Comparison of ENCODE assay signal across 11 mouse cellular contexts in the genomic region with DNA sequence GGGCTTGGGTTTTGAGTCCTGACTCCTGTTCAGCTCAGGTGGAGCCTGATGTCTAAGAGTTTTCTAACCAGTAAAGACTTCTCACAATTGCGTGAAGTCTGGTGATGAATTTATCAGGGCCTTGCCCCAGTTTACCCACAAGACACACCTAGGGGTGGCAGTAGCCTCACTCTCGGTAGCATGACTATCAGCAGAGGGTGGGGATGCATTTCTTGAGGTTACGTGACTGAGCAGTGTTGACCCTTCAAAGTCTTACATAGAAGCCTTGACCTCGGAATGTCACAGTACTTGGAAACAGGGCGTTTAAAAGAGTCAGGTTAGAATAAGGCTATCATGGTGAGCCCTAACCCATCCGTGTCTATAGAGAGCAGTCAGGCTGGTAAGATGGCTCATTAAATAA.
"Had no signal": no experiment of that assay in that cellular context is flagged by ENCODE, and none has a peak within 500 bp of the region (broad histone marks: within the 10 kb centered on the region; RNA-seq: fewer than 3 reads in every experiment).

No protein-coding gene starts in this region.

- H3K9me3 ChIP-seq: neural tube, embryonic 12.5 days; neural tube, embryonic 15.5 days had no signal

- H3K27ac ChIP-seq: neural tube, embryonic 12.5 days; neural tube, embryonic 15.5 days had no signal

- H3K9ac ChIP-seq: neural tube, embryonic 12.5 days; neural tube, embryonic 15.5 days had no signal

- H3K4me3 ChIP-seq: neural tube, embryonic 12.5 days; neural tube, embryonic 15.5 days had no signal

- H3K36me3 ChIP-seq: neural tube, embryonic 12.5 days; neural tube, embryonic 15.5 days had no signal

- H3K27me3 ChIP-seq: neural tube, embryonic 12.5 days; neural tube, embryonic 15.5 days had no signal

- H3K4me2 ChIP-seq: neural tube, embryonic 12.5 days; neural tube, embryonic 15.5 days had no signal

- DNase-seq: right cerebral cortex, adult 18-20 months; right cerebral cortex, postnatal 14 days; right cerebral cortex, postnatal 25 days; right cerebral cortex, postnatal 4 days; thymus, adult 18-20 months; thymus, postnatal 14 days; thymus, postnatal 25 days; thymus, postnatal 36 days; thymus, postnatal 4 days had no signal

- H3K4me1 ChIP-seq: neural tube, embryonic 12.5 days had no signal
